21 mouse cellular contexts compared by ENCODE assay signal in genomic region chr19:37269106-37269505, GRCm38 (mm10).
DNase-seq lines count a peak whose midpoint lies in the region.
"Had no signal": no experiment of that assay in that cellular context is flagged by ENCODE, and none has a peak within 500 bp of the region (broad histone marks: within the 10 kb centered on the region; RNA-seq: fewer than 3 reads in every experiment).

No protein-coding gene starts in this region.

- no peak overlapping the region for H3K4me3 ChIP-seq in brown adipose tissue, adult 24 weeks (ENCODE audit: insufficient read depth, low read depth, low read length)
- no peak overlapping the region for H3K4me3 ChIP-seq in heart, embryonic 10.5 days
- H3K4me3 ChIP-seq: embryonic facial prominence, embryonic 10.5 days; embryonic facial prominence, embryonic 12.5 days; forebrain, embryonic 13.5 days; forebrain, embryonic 15.5 days had no signal

- H3K27me3 ChIP-seq in heart, embryonic 10.5 days (ENCODE audit: insufficient read depth, poor library complexity, severe bottlenecking), result no peaks in the 10 kb centered on the region
- H3K27me3 ChIP-seq: CH12.LX; embryonic facial prominence, embryonic 12.5 days; forebrain, embryonic 13.5 days; forebrain, embryonic 15.5 days; Patski had no signal

- no peaks in the 10 kb centered on the region for H3K4me1 ChIP-seq in brown adipose tissue, adult 24 weeks (ENCODE audit: control insufficient read depth, insufficient read depth, insufficient read length, low read length)
- peaks cover 5% of the 10 kb centered on the region; the same call in 1 of the 2 replicates for H3K4me1 ChIP-seq in heart, embryonic 10.5 days
- H3K4me1 ChIP-seq: embryonic facial prominence, embryonic 12.5 days had no signal

- 91% methylated on average over 16 of the region's 16 CpGs for WGBS in heart, embryonic 10.5 days

- H3K27ac ChIP-seq in brown adipose tissue, adult 24 weeks (replicated peaks; ENCODE audit: low read depth, low read length), result peak overlapping the region; percentile 45; the same call in 1 of the 2 replicates
- H3K27ac ChIP-seq in heart, embryonic 10.5 days, result no peak overlapping the region
- H3K27ac ChIP-seq: embryonic facial prominence, embryonic 10.5 days; embryonic facial prominence, embryonic 12.5 days; forebrain, embryonic 13.5 days; forebrain, embryonic 15.5 days had no signal

- DNase-seq in ES-CJ7 (ENCODE audit: low read depth, low spot score) (peak; percentile 29), R1 (ENCODE audit: low read depth, low spot score) (peak; percentile 54)
- no peak for DNase-seq in adrenal gland, postnatal 25 days
- DNase-seq in heart, embryonic 10.5 days (ENCODE audit: low spot score), result no peak
- DNase-seq: adrenal gland, adult 8-10 months; adrenal gland, postnatal 14 days; B cell, adult 2 months; cerebellum, adult 11-12 months; cerebellum, adult 2 months; cerebellum, adult 9-10 months; cerebellum, postnatal 10 days; cerebellum, postnatal 25 days; forebrain, postnatal 0 days had no signal

- H3K36me3 ChIP-seq in heart, embryonic 10.5 days, result peaks cover 22% of the 10 kb centered on the region
- H3K36me3 ChIP-seq: forebrain, embryonic 15.5 days had no signal

- H3K9me3 ChIP-seq in heart, embryonic 10.5 days, result no peaks in the 10 kb centered on the region
- H3K9me3 ChIP-seq: embryonic facial prominence, embryonic 10.5 days; embryonic facial prominence, embryonic 12.5 days; forebrain, embryonic 13.5 days; forebrain, embryonic 15.5 days; G1E had no signal

Comparison
In these comparisons a context has a peak if more than half of its experiments do, and no peak if none do; other contexts are left out.
1. DNase-seq: peak in ES-CJ7 (single experiment) and R1 (single experiment); none in adrenal gland, postnatal 25 days (single experiment) and heart, embryonic 10.5 days (single experiment).